Mouse (Mus musculus): ENCODE data around the gene Bbs1. TPM values are rescaled to one million over a fixed set of nuclear protein-coding genes. Genes with fewer than 3 reads are reported as not detected.
A peak's percentile ranks its signal among the peaks of the same experiment; 100 is the strongest.

Bbs1 gene
- polyA plus RNA-seq, 1 experiment, result 28.5 TPM

DNA sequence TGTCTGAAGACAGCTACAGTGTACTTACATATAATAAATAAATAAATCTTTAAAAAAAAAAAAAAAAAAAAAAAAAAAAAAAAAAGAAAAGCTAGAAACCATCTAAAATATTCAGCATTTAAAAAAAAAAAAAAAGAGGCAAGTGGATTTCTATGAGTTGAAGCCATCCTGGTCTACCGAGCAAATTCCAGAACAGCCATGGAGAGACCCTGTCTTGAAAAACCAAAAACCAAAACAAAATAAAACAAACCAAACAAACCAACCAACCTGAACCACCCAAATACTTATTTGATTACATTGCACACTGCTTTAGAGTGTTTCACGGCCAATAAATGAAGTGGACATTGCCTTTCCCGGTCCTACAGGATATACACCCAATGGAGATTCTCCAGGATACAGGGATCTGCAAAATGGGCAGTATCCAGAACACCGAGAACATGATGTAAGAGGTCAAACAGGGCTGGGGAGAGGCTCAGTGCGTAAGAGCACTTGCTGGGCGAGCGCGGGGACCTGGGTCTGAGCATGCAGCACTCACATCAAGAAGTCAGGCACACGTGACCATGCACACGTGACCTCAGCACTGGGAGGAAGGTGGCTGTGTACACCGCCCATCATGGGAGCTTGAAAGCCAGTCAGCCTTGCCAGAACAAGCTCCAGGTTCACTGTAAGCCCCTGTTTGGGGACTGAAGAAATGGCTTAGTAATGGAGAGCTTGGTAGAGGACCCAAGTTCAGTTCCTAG is 18.9 kb upstream of the Bbs1 start:
- no peak for TF ChIP-seq POLR2A (IDR thresholded peaks at IDR 0.05; ENCODE audit: extremely low read depth, insufficient read depth, low read length)
- TF ChIP-seq CTCF (IDR thresholded peaks at IDR 0.05; ENCODE audit: extremely low read depth, insufficient read depth, low read length), result no peak
- 0 out of 2 replicates have a peak, but pooled peaks cover 5% of the 10 kb centered on the region for H3K4me1 ChIP-seq (ENCODE audit: control insufficient read depth, insufficient read depth, low read length)

DNA sequence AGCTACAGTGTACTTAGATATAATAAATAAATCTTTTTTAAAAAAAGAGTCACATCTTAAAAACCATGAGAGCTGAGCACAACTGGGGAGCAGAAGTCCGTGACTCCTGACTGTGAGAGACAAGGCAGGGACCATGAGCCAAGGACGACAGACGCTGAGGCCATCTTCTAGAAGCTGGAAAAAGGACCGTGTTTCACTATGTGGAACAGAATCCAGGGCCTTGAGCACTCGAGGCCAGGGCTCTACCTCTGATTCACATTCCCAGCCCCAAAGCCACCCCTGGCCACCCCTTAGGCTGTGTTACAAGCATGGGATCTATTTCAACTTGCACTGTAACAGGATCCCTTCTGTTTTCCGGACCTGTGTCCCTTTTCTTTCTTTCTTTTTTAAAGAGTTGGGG is 13.2 kb upstream of the Bbs1 start:
- no peaks in the 10 kb centered on the region for H3K4me1 ChIP-seq (ENCODE audit: control insufficient read depth, insufficient read depth, low read length)
- no peak overlapping the region for H3K4me3 ChIP-seq (ENCODE audit: insufficient read depth, low read length)
- H3K27ac ChIP-seq (ENCODE audit: insufficient read depth, low read length), result no peak overlapping the region
- TF ChIP-seq CTCF (IDR thresholded peaks at IDR 0.05; ENCODE audit: extremely low read depth, insufficient read depth, low read length) (no peak), POLR2A (IDR thresholded peaks at IDR 0.05; ENCODE audit: extremely low read depth, insufficient read depth, low read length) (no peak)

More for the DNA sequence above, 18.9 kb upstream of the Bbs1 start:
- Histone ChIP-seq H3K27ac (ENCODE audit: insufficient read depth, low read length) (no peak overlapping the region), H3K4me3 (ENCODE audit: insufficient read depth, low read length) (no peak overlapping the region)

DNA sequence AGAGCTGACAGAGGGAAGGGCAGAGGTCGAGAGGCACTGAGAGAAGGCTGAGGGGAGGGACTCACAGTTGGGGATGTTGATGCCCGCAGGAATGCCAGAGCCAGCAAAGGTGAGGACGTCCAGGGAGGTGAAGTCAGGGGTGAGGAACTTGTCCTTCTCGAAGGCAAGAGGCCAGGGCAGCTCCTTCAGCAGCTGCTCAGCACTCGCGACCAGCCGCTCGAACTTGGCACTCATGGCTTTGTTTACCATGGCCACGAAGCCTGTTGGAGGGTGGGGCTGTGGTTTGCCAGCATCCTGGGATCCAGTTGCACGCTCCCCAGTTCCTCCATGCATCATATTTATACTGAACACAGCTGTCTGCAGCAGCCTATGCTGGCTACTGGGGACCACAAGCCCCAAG is 10.4 kb upstream of the Bbs1 start:
- Histone ChIP-seq H3K4me1 (ENCODE audit: control insufficient read depth, insufficient read depth, low read length) (no peaks in the 10 kb centered on the region), H3K27ac (ENCODE audit: insufficient read depth, low read length) (no peak overlapping the region), H3K4me3 (ENCODE audit: insufficient read depth, low read length) (no peak overlapping the region)
- TF ChIP-seq POLR2A (IDR thresholded peaks at IDR 0.05; ENCODE audit: extremely low read depth, insufficient read depth, low read length) (no peak), CTCF (IDR thresholded peaks at IDR 0.05; ENCODE audit: extremely low read depth, insufficient read depth, low read length) (no peak)

DNA sequence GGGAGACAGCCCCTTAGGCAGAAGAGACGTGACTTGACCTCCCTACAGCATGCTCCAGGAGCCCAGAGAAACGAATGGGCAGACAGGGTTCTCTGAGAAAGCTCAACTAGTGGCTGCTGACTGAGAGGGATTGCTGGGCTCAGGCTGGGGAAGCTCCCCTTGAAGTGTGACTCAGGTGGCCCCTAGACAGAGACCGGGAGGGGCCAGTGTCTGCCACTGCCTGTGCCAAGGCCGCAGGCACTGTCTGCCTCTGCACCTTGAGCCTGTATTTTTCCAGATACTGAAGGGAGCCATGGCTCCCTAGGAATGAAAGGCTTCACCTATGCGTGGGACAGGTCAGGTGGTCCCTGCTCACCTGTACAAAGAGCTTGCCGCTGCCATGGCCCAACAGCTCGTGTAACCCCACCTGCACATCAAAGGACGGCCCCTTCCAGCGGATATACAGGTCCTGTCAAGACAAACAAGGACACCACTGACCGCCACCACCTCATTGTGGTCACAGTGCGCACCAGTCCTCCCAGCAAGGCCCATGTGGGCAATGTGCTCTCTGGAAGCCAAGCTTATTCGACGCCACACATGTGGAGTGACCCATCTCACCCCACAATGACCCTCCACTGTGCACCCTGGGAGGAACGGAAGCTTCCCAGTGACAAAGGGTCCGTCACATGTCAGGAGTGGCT is 9.6 kb upstream of the Bbs1 start:
- no peak overlapping the region for H3K27ac ChIP-seq (ENCODE audit: insufficient read depth, low read length)
- TF ChIP-seq POLR2A (IDR thresholded peaks at IDR 0.05; ENCODE audit: extremely low read depth, insufficient read depth, low read length), result no peak
- no peak for TF ChIP-seq CTCF (IDR thresholded peaks at IDR 0.05; ENCODE audit: extremely low read depth, insufficient read depth, low read length)
- no peaks in the 10 kb centered on the region for H3K4me1 ChIP-seq (ENCODE audit: control insufficient read depth, insufficient read depth, low read length)
- no peak overlapping the region for H3K4me3 ChIP-seq (ENCODE audit: insufficient read depth, low read length)

- Histone ChIP-seq H3K27ac (ENCODE audit: insufficient read depth, low read length) (no peak overlapping the region), H3K4me1 (ENCODE audit: control insufficient read depth, insufficient read depth, low read length) (peaks cover 3% of the 10 kb centered on the region; the same call in 1 of the 2 replicates), H3K4me3 (ENCODE audit: insufficient read depth, low read length) (no peak overlapping the region)
- TF ChIP-seq CTCF (IDR thresholded peaks at IDR 0.05; ENCODE audit: extremely low read depth, insufficient read depth, low read length) (no peak), POLR2A (IDR thresholded peaks at IDR 0.05; ENCODE audit: extremely low read depth, insufficient read depth, low read length) (no peak)
Observed at GRCm38 (mm10) chr19:4909376-4909775, 2.9 kb upstream of the Bbs1 start.

- H3K27ac ChIP-seq (ENCODE audit: insufficient read depth, low read length), result no peak overlapping the region
- H3K4me3 ChIP-seq (ENCODE audit: insufficient read depth, low read length), result no peak overlapping the region
- peaks cover 3% of the 10 kb centered on the region; the same call in 1 of the 2 replicates for H3K4me1 ChIP-seq (ENCODE audit: control insufficient read depth, insufficient read depth, low read length)
- no peak for TF ChIP-seq POLR2A (IDR thresholded peaks at IDR 0.05; ENCODE audit: extremely low read depth, insufficient read depth, low read length)
- TF ChIP-seq CTCF (IDR thresholded peaks at IDR 0.05; ENCODE audit: extremely low read depth, insufficient read depth, low read length), result peak; percentile 39
Observed at GRCm38 (mm10) chr19:4908107-4908506, 1.7 kb upstream of the Bbs1 start.

- TF ChIP-seq CTCF (IDR thresholded peaks at IDR 0.05; ENCODE audit: extremely low read depth, insufficient read depth, low read length), result no peak
- TF ChIP-seq POLR2A (IDR thresholded peaks at IDR 0.05; ENCODE audit: extremely low read depth, insufficient read depth, low read length), result no peak
- Histone ChIP-seq H3K27ac (ENCODE audit: insufficient read depth, low read length) (no peak overlapping the region), H3K4me1 (ENCODE audit: control insufficient read depth, insufficient read depth, low read length) (no peaks in the 10 kb centered on the region)
Observed at GRCm38 (mm10) chr19:4899888-4900287, 6.5 kb downstream of the Bbs1 start.

GRCm38 (mm10) chr19:4898972-4899371 is 7.5 kb downstream of the Bbs1 start:
- no peak for TF ChIP-seq CTCF (IDR thresholded peaks at IDR 0.05; ENCODE audit: extremely low read depth, insufficient read depth, low read length)
- TF ChIP-seq POLR2A (IDR thresholded peaks at IDR 0.05; ENCODE audit: extremely low read depth, insufficient read depth, low read length), result no peak
- no peaks in the 10 kb centered on the region for H3K4me1 ChIP-seq (ENCODE audit: control insufficient read depth, insufficient read depth, low read length)
- no peak overlapping the region for H3K27ac ChIP-seq (ENCODE audit: insufficient read depth, low read length)
- no peak overlapping the region for H3K4me3 ChIP-seq (ENCODE audit: insufficient read depth, low read length)

More at GRCm38 (mm10) chr19:4899888-4900287, 6.5 kb downstream of the Bbs1 start:
- H3K4me3 ChIP-seq (ENCODE audit: insufficient read depth, low read length), result no peak overlapping the region

GRCm38 (mm10) chr19:4896780-4897520 is 9.5 kb downstream of the Bbs1 start:
- TF ChIP-seq CTCF (IDR thresholded peaks at IDR 0.05; ENCODE audit: extremely low read depth, insufficient read depth, low read length), result no peak
- TF ChIP-seq POLR2A (IDR thresholded peaks at IDR 0.05; ENCODE audit: extremely low read depth, insufficient read depth, low read length), result no peak
- H3K4me1 ChIP-seq (ENCODE audit: control insufficient read depth, insufficient read depth, low read length), result no peaks in the 10 kb centered on the region
- no peak overlapping the region for H3K4me3 ChIP-seq (ENCODE audit: insufficient read depth, low read length)
- no peak overlapping the region for H3K27ac ChIP-seq (ENCODE audit: insufficient read depth, low read length)

Measured in cortical plate, adult 2 months (tissue).